Mouse (Mus musculus): Measurements from ENCODE around the gene Cdca5. TPM values are rescaled to one million over a fixed set of nuclear protein-coding genes. Genes with fewer than 3 reads are reported as not detected.
"Not testable (repeated sequence)": the region's sequence is repeated elsewhere in the genome, so short reads cannot be mapped to it uniquely, and the experiment has no call there.

Gene Cdca5
- polyA plus RNA-seq, 1 experiment from 2014 or later, result 29.9 TPM

DNA sequence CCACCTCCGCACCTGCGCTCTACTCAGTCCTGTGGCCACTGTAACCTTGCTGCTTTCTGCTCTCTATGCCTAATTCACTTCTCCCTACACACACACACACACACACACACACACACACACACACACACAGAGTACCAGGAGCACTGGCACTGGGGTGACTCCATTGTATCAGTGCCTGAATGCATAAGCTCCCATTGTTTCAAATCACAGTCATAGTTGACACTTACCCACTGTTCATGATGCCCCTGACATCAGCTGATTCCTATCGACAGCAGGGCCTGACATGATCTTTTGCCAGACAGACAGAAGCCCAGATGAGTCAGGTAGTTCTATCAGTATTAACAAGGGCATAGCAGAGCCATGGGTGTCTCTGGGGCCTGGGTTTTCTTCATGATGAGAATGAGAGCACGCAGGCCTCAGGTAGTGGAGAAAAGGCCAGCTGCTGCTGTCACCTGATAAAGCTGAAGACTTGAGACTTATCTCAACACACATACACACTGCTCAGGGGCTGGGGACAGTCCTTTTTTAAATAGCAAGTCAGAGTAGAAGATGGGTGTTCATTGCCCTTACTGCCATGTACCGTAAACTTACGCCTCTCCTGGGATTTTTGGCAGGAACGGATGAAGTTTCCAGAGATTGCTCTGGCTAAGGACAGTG is 47.5 kb downstream of the Cdca5 start:
- Histone ChIP-seq H3K4me2 (no peak overlapping the region), H3K9me3 (no peaks in the 10 kb centered on the region), H3K27me3 (replicated peaks) (no peaks in the 10 kb centered on the region), H3K9ac (no peak overlapping the region), H3K4me3 (replicated peaks) (no peak overlapping the region), H3K27ac (no peak overlapping the region), H3K36me3 (peaks cover 5% of the 10 kb centered on the region; the same call in 1 of the 2 replicates), H3K4me1 (no peaks in the 10 kb centered on the region)
- peak; percentile 63 for ATAC-seq (ENCODE audit: insufficient read depth, low FRiP score, low read depth)
- 82% methylated on average over 7 of the region's 7 CpGs for WGBS

DNA sequence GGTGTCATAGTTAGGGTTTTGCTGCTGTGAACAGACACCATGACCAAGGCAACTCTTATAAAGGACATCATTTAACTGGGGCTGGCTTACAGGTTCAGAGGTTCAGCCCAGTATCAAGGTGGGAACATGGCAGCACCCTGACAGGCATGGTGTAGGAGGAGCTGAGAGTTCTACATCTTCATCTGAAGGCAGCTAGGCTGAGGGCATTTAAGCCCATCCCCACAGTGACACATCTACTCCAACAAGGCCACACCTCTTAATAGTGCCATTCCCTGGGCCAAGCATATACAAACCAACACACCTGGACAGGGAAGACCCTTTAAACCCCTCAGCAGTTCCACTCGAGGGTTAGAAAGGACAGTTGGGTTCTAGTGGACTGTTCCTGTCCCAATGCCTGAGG is 48.4 kb downstream of the Cdca5 start:
- H3K4me3 ChIP-seq (replicated peaks); ATAC-seq (ENCODE audit: insufficient read depth, low FRiP score, low read depth); H3K36me3 ChIP-seq; H3K9ac ChIP-seq; H3K27ac ChIP-seq; H3K4me2 ChIP-seq; H3K27me3 ChIP-seq (replicated peaks); H3K4me1 ChIP-seq; H3K9me3 ChIP-seq: not testable (repeated sequence)
- WGBS, result 52% methylated on average over 1 of the region's 1 CpGs

DNA sequence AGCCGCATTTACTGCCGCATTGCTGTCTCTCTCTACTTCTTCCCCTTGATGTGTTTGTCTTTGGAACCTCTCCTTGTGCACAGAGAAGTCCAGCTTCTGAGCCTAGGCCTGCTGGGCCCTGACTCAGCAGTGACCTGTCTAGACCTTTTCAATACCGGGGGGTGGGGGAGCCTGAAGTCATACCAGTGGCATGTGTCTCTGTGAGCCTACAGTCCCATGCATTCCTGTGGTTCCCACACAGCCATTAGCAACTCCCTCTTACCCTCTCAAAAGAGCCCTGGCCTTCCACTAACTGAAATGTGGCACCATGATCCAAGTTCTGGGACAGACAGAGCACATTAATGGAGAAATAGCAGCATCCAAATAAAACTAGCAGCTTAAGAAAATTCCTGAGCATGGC is 51.6 kb downstream of the Cdca5 start:
- 82% methylated on average over 3 of the region's 3 CpGs for WGBS
- Histone ChIP-seq H3K9me3 (no peaks in the 10 kb centered on the region), H3K36me3 (peaks cover 5% of the 10 kb centered on the region; the same call in 1 of the 2 replicates), H3K4me3 (replicated peaks) (no peak overlapping the region), H3K4me2 (no peak overlapping the region), H3K27ac (no peak overlapping the region), H3K9ac (no peak overlapping the region), H3K4me1 (peaks cover 7% of the 10 kb centered on the region), H3K27me3 (replicated peaks) (no peaks in the 10 kb centered on the region)
- no peak for ATAC-seq (ENCODE audit: insufficient read depth, low FRiP score, low read depth)

DNA sequence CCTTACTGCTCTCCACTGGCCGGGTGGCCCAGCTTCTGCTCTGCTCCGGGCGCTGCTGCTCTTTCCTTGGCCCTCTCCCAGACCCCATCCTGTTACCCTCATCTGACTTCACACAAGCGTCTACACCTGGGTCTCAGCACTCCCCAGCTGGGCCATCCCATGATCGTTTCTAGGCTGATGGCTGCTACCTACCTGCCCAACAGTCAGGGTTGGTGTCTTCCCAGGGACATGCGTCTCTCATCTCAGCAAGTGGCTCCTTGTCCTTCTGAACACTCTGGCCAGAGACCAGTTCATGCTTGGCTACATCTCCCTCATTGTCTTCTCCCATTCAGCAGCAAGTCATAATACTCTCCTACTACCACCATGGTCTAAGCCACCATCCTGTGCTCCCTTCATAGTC is 54.9 kb downstream of the Cdca5 start:
- Histone ChIP-seq H3K9me3 (no peaks in the 10 kb centered on the region), H3K9ac (0 out of 2 replicates have a peak overlapping the region, but pooled peaks have one; percentile 84), H3K4me1 (peaks cover 7% of the 10 kb centered on the region), H3K27me3 (replicated peaks) (no peaks in the 10 kb centered on the region), H3K27ac (peak overlapping the region; percentile 96; the same call in 1 of the 2 replicates), H3K4me3 (replicated peaks) (peak overlapping the region; percentile 78), H3K4me2 (peak overlapping the region; percentile 88), H3K36me3 (peaks cover 5% of the 10 kb centered on the region; the same call in 1 of the 2 replicates)
- 94% methylated on average over 6 of the region's 6 CpGs for WGBS
- ATAC-seq (ENCODE audit: insufficient read depth, low FRiP score, low read depth), result no peak

DNA sequence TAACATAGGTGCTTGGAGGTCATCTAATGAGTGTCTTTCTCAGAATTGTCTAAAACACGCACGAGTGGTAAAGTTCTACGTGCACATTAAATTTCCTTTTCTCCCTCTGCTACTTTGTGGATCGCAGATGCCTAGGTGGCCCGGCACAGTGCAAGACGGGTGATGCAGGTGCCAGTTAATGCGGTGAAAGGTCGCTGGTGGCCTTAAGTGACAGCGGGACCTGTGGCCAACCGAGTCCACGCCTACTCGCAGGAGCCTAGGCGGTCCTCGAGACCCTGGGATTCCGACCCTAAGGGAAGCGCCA is 55.5 kb downstream of the Cdca5 start:
- Histone ChIP-seq H3K4me3 (replicated peaks) (peak overlapping the region; percentile 78), H3K9me3 (no peaks in the 10 kb centered on the region), H3K36me3 (peaks cover 5% of the 10 kb centered on the region; the same call in 1 of the 2 replicates), H3K4me1 (peaks cover 7% of the 10 kb centered on the region), H3K4me2 (peak overlapping the region; percentile 88), H3K27ac (peak overlapping the region; percentile 96), H3K9ac (peak overlapping the region; percentile 84), H3K27me3 (replicated peaks) (no peaks in the 10 kb centered on the region)
- WGBS, result 4% methylated on average over 16 of the region's 16 CpGs
- ATAC-seq (ENCODE audit: insufficient read depth, low FRiP score, low read depth), result no peak

DNA sequence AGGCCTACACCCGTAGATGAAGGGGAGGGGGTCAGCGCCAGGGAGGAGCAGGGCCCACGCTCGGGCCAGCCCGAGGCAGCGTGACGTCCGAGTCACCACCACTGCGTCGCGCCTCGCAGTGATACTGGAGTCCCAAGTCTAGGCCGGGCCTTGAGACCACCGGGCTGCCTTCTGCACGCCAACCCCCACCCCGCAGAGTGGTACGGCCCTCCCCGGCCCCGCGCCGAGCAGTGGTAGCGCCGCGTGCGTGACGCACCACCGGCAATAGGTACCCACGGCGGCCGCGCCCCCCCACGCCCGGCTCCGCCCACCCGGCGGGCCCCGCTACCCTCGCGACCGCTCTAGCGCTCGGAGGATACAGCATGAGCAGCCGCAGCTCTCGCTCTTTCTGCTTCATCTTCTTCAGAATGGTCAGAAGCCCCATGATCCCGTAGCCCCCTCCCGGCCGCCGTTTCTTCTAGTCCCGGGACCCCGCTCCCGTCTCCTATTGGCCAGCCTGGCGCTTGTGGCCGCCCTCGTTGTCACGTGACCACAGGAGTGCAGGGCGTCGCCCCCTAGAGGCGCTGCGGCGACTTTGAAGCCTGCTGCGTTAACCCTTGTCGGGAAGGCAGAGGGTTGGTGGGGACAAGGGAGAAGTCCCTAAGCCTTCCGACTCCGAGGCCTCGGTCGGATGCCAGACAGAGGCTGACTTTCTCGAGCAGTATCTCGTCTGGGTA is 56.1 kb downstream of the Cdca5 start, which contains the start of gene Batf2:
TSS of gene Batf2 (plus strand) at position 306 of the 716 bp plus-strand sequence.
- WGBS, result under 1% methylated on average over 65 of the region's 68 CpGs
- Histone ChIP-seq H3K36me3 (0 out of 2 replicates have a peak, but pooled peaks cover 5% of the 10 kb centered on the region), H3K9me3 (no peaks in the 10 kb centered on the region), H3K4me1 (peaks cover 7% of the 10 kb centered on the region), H3K27me3 (replicated peaks) (no peaks in the 10 kb centered on the region), H3K9ac (peak within 1 kb of the TSS; percentile 84), H3K4me2 (peak within 1 kb of the TSS; percentile 88), H3K4me3 (replicated peaks) (peak within 1 kb of the TSS; percentile 78), H3K27ac (peak within 1 kb of the TSS; percentile 96)
- ATAC-seq (ENCODE audit: insufficient read depth, low FRiP score, low read depth), result peak; percentile 91

DNA sequence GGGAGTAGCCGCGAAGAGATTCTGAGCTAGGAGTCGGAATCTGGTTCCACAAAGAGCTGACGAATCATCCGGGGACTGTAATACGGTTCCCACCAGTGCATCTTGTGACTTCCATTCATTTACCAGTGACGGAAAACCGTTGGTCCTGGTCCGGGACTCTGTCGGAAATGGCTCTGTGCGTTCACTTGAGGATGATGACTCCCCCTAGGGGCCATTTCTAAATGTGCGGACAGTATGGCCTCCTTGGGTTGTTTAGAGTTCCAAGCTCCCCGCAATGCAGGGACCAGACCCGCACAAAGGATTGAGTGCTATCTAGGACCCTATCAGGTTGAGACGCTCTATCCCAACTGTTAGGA is 56.6 kb downstream of the Cdca5 start, which contains the start of gene Arl2:
TSS of gene Arl2 (minus strand) at position 155 of the 356 bp plus-strand sequence.
- H3K4me3 ChIP-seq (replicated peaks), result peak within 1 kb of the TSS; percentile 78
- H3K9me3 ChIP-seq, result no peaks in the 10 kb centered on the region
- ATAC-seq (ENCODE audit: insufficient read depth, low FRiP score, low read depth), result peak; percentile 62
- peak within 1 kb of the TSS; percentile 96 for H3K27ac ChIP-seq
- H3K9ac ChIP-seq, result peak within 1 kb of the TSS; percentile 84
- WGBS, result under 1% methylated on average over 15 of the region's 15 CpGs
- 0 out of 2 replicates have a peak, but pooled peaks cover 5% of the 10 kb centered on the region for H3K36me3 ChIP-seq
- peaks cover 7% of the 10 kb centered on the region for H3K4me1 ChIP-seq
- no peaks in the 10 kb centered on the region for H3K27me3 ChIP-seq (replicated peaks)
- peak within 1 kb of the TSS; percentile 88 for H3K4me2 ChIP-seq

Small RNA genes within 50 kb of the gene (microRNA-seq; reads per million reads assigned to microRNA genes)
- gene Mir6988, result 1.7 reads per million

Other genes starting within 250 kb of the Cdca5 start
- gene Frmd8, start 209.7 kb upstream of the Cdca5 start, polyA plus RNA-seq (2015; fragmentation: Nextera tagmentation; extraction: Ambion mirVana), result 25.3 and 27.7 TPM in 2 replicates
- gene Slc25a45, start 207.2 kb upstream of the Cdca5 start, polyA plus RNA-seq (2015; fragmentation: Nextera tagmentation; extraction: Ambion mirVana), result 5.5 TPM in 2 replicates
- gene Tigd3, start 190.8 kb upstream of the Cdca5 start, polyA plus RNA-seq (2015; fragmentation: Nextera tagmentation; extraction: Ambion mirVana), result 2.3 and 2.4 TPM in 2 replicates
- 98.7 and 118 TPM in 2 replicates for gene Dpf2, start 172.0 kb upstream of the Cdca5 start, polyA plus RNA-seq (2015; fragmentation: Nextera tagmentation; extraction: Ambion mirVana)
- 9.6 and 11.0 TPM in 2 replicates for gene Cdc42ep2, start 160.2 kb upstream of the Cdca5 start, polyA plus RNA-seq (2015; fragmentation: Nextera tagmentation; extraction: Ambion mirVana)
- gene Pola2, start 120.8 kb upstream of the Cdca5 start, polyA plus RNA-seq (2015; fragmentation: Nextera tagmentation; extraction: Ambion mirVana), result 60.9 and 64.2 TPM in 2 replicates
- not detected in 2 replicates for gene Slc22a20, start 98.8 kb upstream of the Cdca5 start, polyA plus RNA-seq (2015; fragmentation: Nextera tagmentation; extraction: Ambion mirVana)
- 15.2 and 16.4 TPM in 2 replicates for gene Capn1, start 69.1 kb upstream of the Cdca5 start, polyA plus RNA-seq (2015; fragmentation: Nextera tagmentation; extraction: Ambion mirVana)
- gene Syvn1, start 38.4 kb upstream of the Cdca5 start, polyA plus RNA-seq (2015; fragmentation: Nextera tagmentation; extraction: Ambion mirVana), result 26.7 and 31.7 TPM in 2 replicates
- gene Mrpl49, start 27.2 kb upstream of the Cdca5 start, polyA plus RNA-seq (2015; fragmentation: Nextera tagmentation; extraction: Ambion mirVana), result 68.0 and 70.4 TPM in 2 replicates
- gene Fau, start 27.1 kb upstream of the Cdca5 start, polyA plus RNA-seq (2015; fragmentation: Nextera tagmentation; extraction: Ambion mirVana), result 625 and 772 TPM in 2 replicates
- 34.6 and 36.6 TPM in 2 replicates for gene Znhit2, start 23.8 kb upstream of the Cdca5 start, polyA plus RNA-seq (2015; fragmentation: Nextera tagmentation; extraction: Ambion mirVana)
- gene Tm7sf2, start 16.6 kb upstream of the Cdca5 start, polyA plus RNA-seq (2015; fragmentation: Nextera tagmentation; extraction: Ambion mirVana), result 27.7 and 30.0 TPM in 2 replicates
- 69.1 and 70.0 TPM in 2 replicates for gene Vps51, start 7.8 kb upstream of the Cdca5 start, polyA plus RNA-seq (2015; fragmentation: Nextera tagmentation; extraction: Ambion mirVana)
- gene Tmem262, start 5.0 kb upstream of the Cdca5 start, polyA plus RNA-seq (2015; fragmentation: Nextera tagmentation; extraction: Ambion mirVana), result not detected in 2 replicates
- 2.0 and 2.3 TPM in 2 replicates for gene Gm28374, start 2.7 kb upstream of the Cdca5 start, polyA plus RNA-seq (2015; fragmentation: Nextera tagmentation; extraction: Ambion mirVana)
- gene Zfpl1, start within 50 bp of the Cdca5 start, polyA plus RNA-seq (2015; fragmentation: Nextera tagmentation; extraction: Ambion mirVana), result 61.5 and 69.8 TPM in 2 replicates
- 0.28 TPM in 1 of 2 replicates, not detected in the other for gene AC131692.1, start 9.4 kb downstream of the Cdca5 start, polyA plus RNA-seq (2015; fragmentation: Nextera tagmentation; extraction: Ambion mirVana)
- gene Naaladl1, start 20.8 kb downstream of the Cdca5 start, polyA plus RNA-seq (2015; fragmentation: Nextera tagmentation; extraction: Ambion mirVana), result 3.0 and 5.9 TPM in 2 replicates
- 40.7 and 46.1 TPM in 2 replicates for gene Sac3d1, start 33.7 kb downstream of the Cdca5 start, polyA plus RNA-seq (2015; fragmentation: Nextera tagmentation; extraction: Ambion mirVana)
- 29.2 and 29.9 TPM in 2 replicates for gene Snx15, start 43.3 kb downstream of the Cdca5 start, polyA plus RNA-seq (2015; fragmentation: Nextera tagmentation; extraction: Ambion mirVana)
- gene Batf2, start 56.0 kb downstream of the Cdca5 start, polyA plus RNA-seq (2015; fragmentation: Nextera tagmentation; extraction: Ambion mirVana), result 0.34 and 0.55 TPM in 2 replicates
- 101 and 102 TPM in 2 replicates for gene Arl2, start 56.6 kb downstream of the Cdca5 start, polyA plus RNA-seq (2015; fragmentation: Nextera tagmentation; extraction: Ambion mirVana)
- not detected in 2 replicates for gene Majin, start 99.4 kb downstream of the Cdca5 start, polyA plus RNA-seq (2015; fragmentation: Nextera tagmentation; extraction: Ambion mirVana)
- 0.62 TPM in 2 replicates for gene Gpha2, start 141.4 kb downstream of the Cdca5 start, polyA plus RNA-seq (2015; fragmentation: Nextera tagmentation; extraction: Ambion mirVana)
- 20.5 and 23.7 TPM in 2 replicates for gene Ppp2r5b, start 150.9 kb downstream of the Cdca5 start, polyA plus RNA-seq (2015; fragmentation: Nextera tagmentation; extraction: Ambion mirVana)
- 7.6 and 10.6 TPM in 2 replicates for gene Atg2a, start 156.7 kb downstream of the Cdca5 start, polyA plus RNA-seq (2015; fragmentation: Nextera tagmentation; extraction: Ambion mirVana)
- gene Ehd1, start 191.7 kb downstream of the Cdca5 start, polyA plus RNA-seq (2015; fragmentation: Nextera tagmentation; extraction: Ambion mirVana), result 67.3 and 73.4 TPM in 2 replicates
- 1.3 and 1.5 TPM in 2 replicates for gene Cdc42bpg, start 221.5 kb downstream of the Cdca5 start, polyA plus RNA-seq (2015; fragmentation: Nextera tagmentation; extraction: Ambion mirVana)
- gene Men1, start 250.0 kb downstream of the Cdca5 start, polyA plus RNA-seq (2015; fragmentation: Nextera tagmentation; extraction: Ambion mirVana), result 70.2 and 74.3 TPM in 2 replicates